Mouse (Mus musculus) heart, postnatal 10 days (tissue): Measurements from ENCODE around the gene Pus7l. TPM values are rescaled to one million over a fixed set of nuclear protein-coding genes. Genes with fewer than 3 reads are reported as not detected.
"Not testable (repeated sequence)": the region's sequence is repeated elsewhere in the genome, so short reads cannot be mapped to it uniquely, and the experiment has no call there.

ENCODE experiments used
- DNase-seq, 2 experiments: peaks; one replicate each; pipeline ENCODE4 v3.0.0; 2021
- intact Hi-C: fragments of 180-260 bp; cut with DNase I; formaldehyde crosslinking; loops from one replicate; pipeline ENCODE4 v1.15.1; 2025
- total RNA-seq, 2 experiments: library from RNA; stranded (reverse); gene quantifications; 2 replicates each; pipeline ENCODE4 v1.2.3; 2021

Gene Pus7l
- total RNA-seq, 2 experiments from 2014 or later = 2.9 to 3.1 TPM

- intact Hi-C loops = no loop called here
- DNase-seq = no peak
Observed at GRCm38 (mm10) chr15:94544052-94544636, 797 bp upstream of the Pus7l start.

GRCm38 (mm10) chr15:94542567-94543408, 559 bp downstream of the Pus7l start:
- DNase-seq = no peak
- intact Hi-C loops = no loop called here

- DNase-seq = no peak
- intact Hi-C loops = no loop called here
Observed at GRCm38 (mm10) chr15:94539296-94539695, 4.1 kb downstream of the Pus7l start.

GRCm38 (mm10) chr15:94535521-94535920, 7.8 kb downstream of the Pus7l start:
- DNase-seq = no peak
- intact Hi-C loops = no loop called here

DNA sequence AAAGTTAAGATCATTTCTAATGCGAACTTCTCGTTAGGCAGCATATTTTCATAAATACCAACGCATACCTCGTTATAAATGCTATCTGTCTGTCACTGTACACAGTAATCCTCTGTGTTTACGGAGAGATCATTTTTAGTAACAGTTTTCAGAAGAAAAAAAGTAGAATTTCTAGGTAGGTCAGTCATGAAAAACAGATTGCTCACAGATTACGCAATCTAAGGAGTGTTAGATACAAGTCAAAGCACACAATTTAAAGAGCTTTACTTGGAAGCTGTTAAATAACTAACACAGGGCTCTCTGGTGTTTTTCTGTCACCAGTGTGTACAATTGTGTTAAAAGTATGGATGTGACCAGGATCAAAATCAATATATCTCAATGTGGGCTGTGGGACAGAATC, 10.4 kb downstream of the Pus7l start:
- intact Hi-C loops = no loop called here

DNA sequence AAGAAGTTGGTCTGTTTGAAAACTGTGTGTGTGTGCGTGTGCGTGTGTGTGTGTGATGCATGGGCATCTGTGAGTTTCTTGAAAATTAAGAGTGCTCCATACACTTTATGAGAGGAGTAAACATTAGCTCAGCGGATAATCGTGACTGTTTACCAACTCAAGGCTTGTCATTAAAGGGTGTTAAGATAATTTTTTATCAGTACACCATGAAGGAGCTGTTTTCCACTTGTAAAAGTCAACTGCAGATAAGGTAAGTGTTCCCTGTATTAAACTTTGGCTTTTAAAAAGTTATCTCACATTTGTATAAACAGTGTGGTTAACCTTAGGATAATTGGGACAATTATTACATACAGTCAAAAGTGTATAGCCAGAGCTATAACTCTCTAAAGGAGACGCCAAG, 11.0 kb downstream of the Pus7l start:
- intact Hi-C loops = no loop called here
- no peak for DNase-seq

More for the DNA sequence above, 10.4 kb downstream of the Pus7l start:
- no peak for DNase-seq

- intact Hi-C loops = no loop called here
- DNase-seq = no peak
Observed at GRCm38 (mm10) chr15:94530519-94530918, 12.8 kb downstream of the Pus7l start.

GRCm38 (mm10) chr15:94524956-94525355, 18.4 kb downstream of the Pus7l start:
- intact Hi-C loops = no loop called here
- peak; percentile 29 to 47 for DNase-seq

- intact Hi-C loops = no loop called here
- no peak for DNase-seq
Observed at GRCm38 (mm10) chr15:94523251-94523650, 20.1 kb downstream of the Pus7l start.

DNA sequence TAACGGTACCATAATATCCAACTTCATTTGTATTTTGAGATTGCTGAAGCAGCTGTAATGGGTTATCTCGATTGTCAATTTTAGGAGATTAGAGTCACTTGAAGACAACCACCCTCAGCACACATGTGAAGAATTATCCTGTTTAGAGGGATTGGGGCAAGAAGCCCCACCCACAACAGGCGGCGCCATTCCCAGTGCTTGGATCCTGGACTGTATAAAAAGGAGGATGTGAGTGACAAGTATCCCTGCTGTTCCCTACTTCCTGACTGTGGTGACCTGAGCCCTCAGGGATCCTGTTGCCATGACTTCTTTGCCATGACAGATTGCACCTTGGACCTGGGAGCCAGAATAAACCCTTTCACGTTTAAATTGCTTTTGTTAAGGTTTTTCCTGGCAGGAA, 22.4 kb downstream of the Pus7l start:
- DNase-seq = no peak
- intact Hi-C loops = loop anchor here (1.0 kb wide), 2 partner anchors 179 to 256 kb away; no protein-coding TSS in a partner anchor

DNA sequence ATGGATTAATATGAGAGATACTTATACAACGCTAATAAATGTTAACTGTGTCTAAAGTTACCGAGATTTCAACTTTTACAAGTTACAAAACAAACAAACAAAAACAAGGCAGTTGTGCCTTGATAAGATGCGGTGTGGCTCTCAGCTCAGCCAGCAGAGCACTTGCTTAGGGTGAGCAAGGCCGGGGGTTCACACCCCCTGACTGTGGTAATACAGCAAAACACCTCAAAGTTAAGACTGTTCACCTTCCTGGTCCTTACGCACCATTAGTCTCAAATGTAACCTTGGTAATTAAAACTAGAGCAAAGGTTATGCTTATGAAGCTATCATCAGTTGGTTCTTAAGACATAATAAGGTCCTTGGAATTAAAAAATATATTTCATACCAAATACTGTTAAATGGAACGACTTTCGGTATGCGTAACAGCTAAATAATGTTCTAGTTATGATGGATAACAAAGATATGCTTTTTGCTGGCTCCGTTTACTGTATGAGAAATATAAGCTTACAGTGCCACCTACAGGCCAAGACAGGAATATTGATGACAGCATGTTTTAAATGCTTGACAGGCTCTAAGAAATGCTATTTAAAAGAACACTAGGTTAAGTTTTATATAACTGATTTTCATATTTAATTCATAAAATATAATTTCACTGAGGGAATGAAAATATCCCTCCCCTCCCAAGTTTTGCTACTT, 23.0 kb downstream of the Pus7l start:
- DNase-seq = peak; percentile 35 to 60
- intact Hi-C loops = loop anchor here (1.0 kb wide), 2 partner anchors 178 to 255 kb away; no protein-coding TSS in a partner anchor

DNA sequence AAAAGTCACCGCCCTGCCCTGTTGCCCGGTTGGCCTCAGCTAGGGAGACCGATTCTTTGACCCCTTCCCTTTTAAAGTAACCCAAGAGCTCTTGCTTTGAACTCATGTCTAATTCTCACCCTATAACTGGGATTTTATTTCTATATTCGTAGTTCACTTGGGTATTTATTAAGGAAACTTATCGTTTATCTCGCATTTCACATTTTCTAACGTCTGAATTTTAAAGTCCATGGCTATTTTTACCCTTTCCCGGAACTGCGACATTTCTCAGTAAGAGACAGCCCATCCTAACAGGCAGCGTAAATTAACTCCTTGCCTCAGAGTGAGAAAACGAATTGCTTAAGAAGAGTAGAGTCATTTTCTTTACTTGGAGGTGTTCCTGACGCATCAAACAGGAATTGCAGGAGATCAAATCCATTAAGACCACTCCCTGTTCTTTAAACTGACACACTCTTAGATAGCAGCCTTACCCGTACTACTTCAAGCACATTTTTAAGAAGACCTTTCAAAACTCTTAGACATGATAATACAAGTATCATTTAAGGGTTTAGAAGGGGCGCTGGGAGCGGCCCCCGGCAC, 25.3 kb downstream of the Pus7l start:
- DNase-seq = no peak
- intact Hi-C loops = no loop called here

GRCm38 (mm10) chr15:94503451-94504215, 39.7 kb downstream of the Pus7l start:
- intact Hi-C loops = no loop called here
- no peak for DNase-seq

DNA sequence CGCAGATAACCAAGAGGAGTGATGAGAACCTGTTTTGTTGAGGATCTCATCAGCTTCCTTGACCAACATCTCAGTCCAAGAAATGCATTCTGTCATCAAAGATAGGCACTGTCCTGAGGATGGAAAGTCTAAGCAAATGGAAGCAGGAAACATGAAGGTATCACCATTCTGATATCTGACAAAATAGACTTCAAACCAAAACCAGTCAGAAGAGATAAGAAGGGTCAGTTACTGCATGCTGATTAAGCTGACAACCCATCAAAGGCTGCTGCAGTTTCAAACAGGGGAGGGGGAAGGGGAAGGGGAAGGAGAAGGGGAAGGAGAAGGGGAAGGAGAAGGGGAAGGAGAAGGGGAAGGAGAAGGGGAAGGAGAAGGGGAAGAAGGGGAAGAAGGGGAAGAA, 44.1 kb downstream of the Pus7l start:
- no peak for DNase-seq
- intact Hi-C loops = no loop called here

- intact Hi-C loops = no loop called here
- no peak for DNase-seq
Observed at GRCm38 (mm10) chr15:94495936-94496335, 47.4 kb downstream of the Pus7l start.

- no peak for DNase-seq
- intact Hi-C loops = no loop called here
Observed at GRCm38 (mm10) chr15:94494445-94494844, 48.9 kb downstream of the Pus7l start.

DNA sequence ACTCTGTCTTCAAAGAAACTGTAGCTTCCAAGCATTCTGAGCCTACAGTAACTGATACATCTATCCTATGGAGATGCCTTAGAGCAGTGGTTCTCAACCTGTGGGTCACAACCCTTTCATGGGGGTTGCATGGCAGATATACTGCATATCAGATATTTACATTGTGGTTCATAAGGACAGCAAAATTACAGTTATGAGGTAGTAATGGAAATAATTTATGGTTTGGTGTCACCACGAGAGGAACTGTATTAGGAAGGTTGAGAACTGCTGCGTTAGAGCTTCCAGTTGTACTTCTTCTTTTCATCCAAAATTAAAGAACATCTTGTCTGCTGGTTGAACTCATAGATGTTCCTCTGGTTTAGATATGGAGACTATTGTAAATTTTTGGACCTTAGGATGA, 53.9 kb downstream of the Pus7l start:
- no peak for DNase-seq
- intact Hi-C loops = no loop called here

DNA sequence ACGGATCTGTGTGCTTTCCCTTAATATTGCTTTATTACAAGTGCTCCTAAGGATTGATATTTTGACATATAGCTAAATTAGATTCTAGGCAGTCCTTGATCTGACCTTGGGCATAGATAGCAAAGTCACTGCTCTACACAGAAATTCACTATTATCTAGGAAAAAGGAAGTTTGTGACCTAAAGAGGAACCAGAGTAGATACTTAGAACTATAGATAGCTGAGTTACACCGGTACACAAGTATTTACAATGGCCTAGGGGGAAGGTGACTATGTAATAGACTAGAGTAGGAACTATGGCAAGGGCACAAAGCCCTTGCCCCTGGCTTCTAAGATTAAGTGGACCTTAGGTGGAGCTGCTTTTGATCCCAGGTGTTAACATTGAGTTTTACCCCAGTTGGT, 55.3 kb downstream of the Pus7l start:
- DNase-seq, intact Hi-C loops: not testable (repeated sequence)

DNA sequence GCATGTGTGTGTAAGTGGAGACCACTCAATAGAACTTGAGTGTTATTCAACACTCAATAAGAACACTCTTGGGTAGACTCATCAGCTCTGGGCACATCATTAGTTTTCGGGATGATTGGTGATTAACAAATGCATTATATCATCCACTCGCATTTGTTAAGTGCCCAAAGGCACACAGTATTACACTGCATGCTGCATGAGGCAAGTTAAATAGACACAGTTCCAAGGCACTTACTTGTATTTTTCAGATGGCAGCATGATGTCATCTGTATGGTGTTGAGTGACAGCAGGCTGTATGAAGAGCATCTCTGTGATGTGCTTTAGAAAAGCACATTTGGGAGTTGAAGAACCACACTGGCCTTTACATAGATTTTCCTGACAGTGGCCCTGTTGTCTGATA, 60.8 kb downstream of the Pus7l start:
- intact Hi-C loops = no loop called here
- DNase-seq = no peak

GRCm38 (mm10) chr15:94480792-94481191, 62.6 kb downstream of the Pus7l start:
- no peak for DNase-seq

More at GRCm38 (mm10) chr15:94480792-94481191, 62.6 kb downstream of the Pus7l start:
- intact Hi-C loops = no loop called here
